8 mouse cellular contexts compared by ENCODE assay signal in genomic region chr12:86614156-86614555, GRCm38 (mm10).
DNase-seq lines count a peak whose midpoint lies in the region; ATAC-seq and TF ChIP-seq lines count a peak whose summit lies in the region.

No protein-coding gene starts in this region.

- H3K9me3 ChIP-seq in liver, embryonic 12.5 days (replicated peaks) = no peaks in the 10 kb centered on the region

- no peaks in the 10 kb centered on the region for H3K36me3 ChIP-seq in liver, embryonic 12.5 days

- no peaks in the 10 kb centered on the region for H3K27me3 ChIP-seq in liver, embryonic 12.5 days (replicated peaks)

- 20% methylated on average over 2 of the region's 2 CpGs for WGBS in liver, embryonic 12.5 days (ENCODE audit: insufficient replicate concordance)

- no peak overlapping the region for H3K27ac ChIP-seq in liver, embryonic 12.5 days
- H3K27ac ChIP-seq in left cerebral cortex, adult 2 months = no peak overlapping the region

- no peak overlapping the region for H3K9ac ChIP-seq in liver, embryonic 12.5 days

- peak; percentile 9 for DNase-seq in liver
- peak; percentile 21 for DNase-seq in adrenal gland, adult 8-10 months
- DNase-seq in embryo, embryonic 9.5 days (ENCODE audit: extremely low spot score) = peak; percentile 35
- DNase-seq in heart, postnatal 4 days = peak; percentile 74
- peak; percentile 39 to 48 for DNase-seq in left cerebral cortex, adult 2 months (ENCODE audit: extremely low spot score in 1 of 2, low spot score in 2 of 2)
- DNase-seq in right cerebral cortex, adult 18-20 months = peak; percentile 34
- DNase-seq in thymus, postnatal 14 days = no peak

- peak; percentile 68 for TF ChIP-seq CTCF in left cerebral cortex, adult 2 months (IDR thresholded peaks at IDR 0.05)

- intact Hi-C loops in left cerebral cortex, adult 2 months (cut with DNase I) = loop anchor here (2.0 kb wide), 1 partner anchor 481 kb away; no protein-coding TSS in a partner anchor

- H3K4me1 ChIP-seq in liver, embryonic 12.5 days = no peaks in the 10 kb centered on the region

- H3K4me3 ChIP-seq in liver, embryonic 12.5 days = no peak overlapping the region
- H3K4me3 ChIP-seq in left cerebral cortex, adult 2 months = no peak overlapping the region

- H3K4me2 ChIP-seq in liver, embryonic 12.5 days = no peak overlapping the region

- ATAC-seq in liver, embryonic 12.5 days = no peak
